Mouse (Mus musculus) embryonic facial prominence, embryonic 14.5 days (tissue): ENCODE data around the gene Whrn. TPM values are rescaled to one million over a fixed set of nuclear protein-coding genes. Genes with fewer than 3 reads are reported as not detected.

ENCODE experiments used
- ATAC-seq: fragments of 200-750 bp; cut with Nextera tagmentation; 2 replicates; pipeline ENCODE4 v1.8.0; 2017; ENCODE audit warnings: low read depth, moderate number of reproducible peaks, moderate TSS enrichment
- DNase-seq: peaks from one replicate; pipeline ENCODE4 v3.0.0-alpha.2; 2015; ENCODE audit warnings: low spot score
- H3K27ac ChIP-seq: fragments of 300-500 bp; sonication (generic); replicated peaks from 2 replicates; pipeline ENCODE4 v1.5.1; 2014; ENCODE audit warnings: low read depth, mild to moderate bottlenecking, low read length, moderate library complexity
- H3K27me3 ChIP-seq: fragments of 300-500 bp; sonication (generic); replicated peaks from 2 replicates; pipeline ENCODE4 v1.6.1; 2014; ENCODE audit warnings: low read length; ENCODE audit not compliant: control insufficient read depth, insufficient read depth
- H3K36me3 ChIP-seq: fragments of 300-500 bp; sonication (generic); 2 replicates; pipeline ENCODE4 v1.6.1; 2014; ENCODE audit warnings: low read length, mixed read lengths; ENCODE audit not compliant: control insufficient read depth, insufficient read depth
- H3K4me1 ChIP-seq: fragments of 300-500 bp; sonication (generic); 2 replicates; pipeline ENCODE4 v1.6.1; 2014; ENCODE audit warnings: antibody characterized with exemption, low read length; ENCODE audit not compliant: control insufficient read depth, insufficient read depth
- H3K4me2 ChIP-seq: fragments of 300-500 bp; sonication (generic); 2 replicates; pipeline ENCODE4 v1.6.1; 2014; ENCODE audit warnings: low read depth, mild to moderate bottlenecking, low read length, moderate library complexity, mixed read lengths
- H3K4me3 ChIP-seq: fragments of 300-500 bp; sonication (generic); 2 replicates; pipeline ENCODE4 v1.5.1; 2014; ENCODE audit warnings: low read depth, mild to moderate bottlenecking, low read length
- H3K9ac ChIP-seq: fragments of 300-500 bp; sonication (generic); 2 replicates; pipeline ENCODE4 v1.6.1; 2014; ENCODE audit warnings: low read depth, mild to moderate bottlenecking, low read length, moderate library complexity, mixed read lengths
- H3K9me3 ChIP-seq: fragments of 300-500 bp; sonication (generic); 2 replicates; pipeline ENCODE4 v1.6.1; 2016; ENCODE audit warnings: low read length; ENCODE audit not compliant: control insufficient read depth
- WGBS: fragments of 180-500 bp; shearing (Covaris S2); extraction: QIAGEN DNeasy Blood & Tissue Kit; methylation state at CpG from one replicate; pipeline ENCODE4 v1.1.7; 2014; 5-methylcytosine and 5-hydroxymethylcytosine counted together
- polyA plus RNA-seq: library from polyadenylated mRNA; unstranded; fragments of >200 nt; fragmentation: Nextera tagmentation; extraction: Ambion mirVana; gene quantifications from 2 replicates; pipeline ENCODE4 v1.2.1, GENCODE M21; 2014

The Whrn gene
- polyA plus RNA-seq, 1 experiment from 2014 or later: 4.4 TPM

- H3K4me1 ChIP-seq: no peaks in the 10 kb centered on the region
- no peak for ATAC-seq
- no peak for DNase-seq
- WGBS: 59% methylated on average over 5 of the region's 5 CpGs
- no peak overlapping the region for H3K4me3 ChIP-seq
- H3K4me2 ChIP-seq: no peak overlapping the region
- H3K9me3 ChIP-seq: no peaks in the 10 kb centered on the region
- no peak overlapping the region for H3K27ac ChIP-seq
- no peak overlapping the region for H3K9ac ChIP-seq
- no peaks in the 10 kb centered on the region for H3K36me3 ChIP-seq
- no peaks in the 10 kb centered on the region for H3K27me3 ChIP-seq
Observed at GRCm38 (mm10) chr4:63431098-63431497, 64.7 kb downstream of the Whrn start.

GRCm38 (mm10) chr4:63430357-63430756 is 65.4 kb downstream of the Whrn start:
- Histone ChIP-seq H3K27ac (no peak overlapping the region), H3K4me2 (no peak overlapping the region), H3K9me3 (no peaks in the 10 kb centered on the region), H3K36me3 (no peaks in the 10 kb centered on the region), H3K27me3 (no peaks in the 10 kb centered on the region), H3K9ac (no peak overlapping the region), H3K4me3 (no peak overlapping the region), H3K4me1 (no peaks in the 10 kb centered on the region)
- ATAC-seq: no peak
- 46% methylated on average over 3 of the region's 3 CpGs for WGBS
- DNase-seq: no peak

DNA sequence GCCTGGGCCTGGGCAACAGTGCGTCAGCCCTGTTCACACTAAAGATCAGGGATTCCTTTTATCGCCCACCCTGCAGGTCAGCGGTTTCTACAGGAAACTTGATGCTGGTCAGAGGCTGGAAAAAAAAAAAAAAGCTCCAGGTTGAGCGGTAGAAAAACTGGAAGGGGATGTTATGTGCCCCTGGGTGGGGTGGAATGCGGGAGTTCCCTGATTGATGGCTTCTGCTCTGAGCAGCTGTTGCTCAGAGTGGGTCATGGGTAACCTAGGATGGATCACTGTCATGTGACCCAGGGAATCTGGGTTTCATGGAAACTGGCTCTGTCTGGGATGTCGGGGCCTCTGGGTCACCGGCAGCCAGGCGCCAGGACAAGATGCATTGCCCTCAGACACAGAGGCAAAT is 69.5 kb downstream of the Whrn start:
- Histone ChIP-seq H3K4me1 (no peaks in the 10 kb centered on the region), H3K36me3 (no peaks in the 10 kb centered on the region), H3K9ac (no peak overlapping the region), H3K4me3 (no peak overlapping the region), H3K27ac (no peak overlapping the region), H3K4me2 (no peak overlapping the region), H3K27me3 (no peaks in the 10 kb centered on the region), H3K9me3 (no peaks in the 10 kb centered on the region)
- 53% methylated on average over 8 of the region's 8 CpGs for WGBS
- DNase-seq (no peak), ATAC-seq (no peak)

- DNase-seq (no peak), ATAC-seq (no peak)
- Histone ChIP-seq H3K4me3 (no peak overlapping the region), H3K27ac (no peak overlapping the region), H3K4me1 (no peaks in the 10 kb centered on the region), H3K4me2 (no peak overlapping the region), H3K9me3 (no peaks in the 10 kb centered on the region), H3K27me3 (no peaks in the 10 kb centered on the region), H3K9ac (no peak overlapping the region), H3K36me3 (no peaks in the 10 kb centered on the region)
- WGBS: 21% methylated on average over 5 of the region's 5 CpGs
Observed at GRCm38 (mm10) chr4:63423811-63424210, 72.0 kb downstream of the Whrn start.

DNA sequence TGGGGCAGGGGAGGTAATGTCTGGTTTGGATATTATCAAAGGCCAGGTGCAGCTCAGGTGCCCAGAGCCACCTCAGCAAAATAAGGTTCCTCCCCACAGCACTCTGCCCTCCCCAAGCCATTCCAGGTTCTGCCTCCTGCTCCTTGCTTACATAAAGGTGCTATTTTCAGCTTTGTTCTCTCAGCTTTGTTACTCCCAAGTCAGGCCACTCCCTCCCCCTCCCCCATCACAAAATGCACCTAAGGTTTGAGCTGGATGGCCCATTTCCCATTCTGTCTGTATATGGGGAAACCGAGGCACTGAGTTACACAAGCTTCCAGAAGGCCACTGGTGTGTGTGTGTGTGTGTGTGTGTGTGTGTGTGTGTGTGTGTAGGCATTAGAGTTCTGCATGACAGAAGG is 72.6 kb downstream of the Whrn start:
- H3K9me3 ChIP-seq: no peaks in the 10 kb centered on the region
- DNase-seq (no peak), ATAC-seq (no peak)
- H3K27me3 ChIP-seq: no peaks in the 10 kb centered on the region
- WGBS: 75% methylated on average over 1 of the region's 1 CpGs
- no peak overlapping the region for H3K4me3 ChIP-seq
- H3K4me2 ChIP-seq: no peak overlapping the region
- no peak overlapping the region for H3K9ac ChIP-seq
- H3K27ac ChIP-seq: no peak overlapping the region
- H3K36me3 ChIP-seq: no peaks in the 10 kb centered on the region
- no peaks in the 10 kb centered on the region for H3K4me1 ChIP-seq

- Histone ChIP-seq H3K9me3 (no peaks in the 10 kb centered on the region), H3K9ac (no peak overlapping the region), H3K4me1 (peaks cover 2% of the 10 kb centered on the region; the same call in 1 of the 2 replicates), H3K4me2 (no peak overlapping the region), H3K36me3 (no peaks in the 10 kb centered on the region), H3K4me3 (no peak overlapping the region), H3K27me3 (no peaks in the 10 kb centered on the region), H3K27ac (no peak overlapping the region)
- ATAC-seq (no peak), DNase-seq (no peak)
- WGBS: 56% methylated on average over 14 of the region's 14 CpGs
Observed at GRCm38 (mm10) chr4:63420143-63420920, 75.5 kb downstream of the Whrn start.

DNA sequence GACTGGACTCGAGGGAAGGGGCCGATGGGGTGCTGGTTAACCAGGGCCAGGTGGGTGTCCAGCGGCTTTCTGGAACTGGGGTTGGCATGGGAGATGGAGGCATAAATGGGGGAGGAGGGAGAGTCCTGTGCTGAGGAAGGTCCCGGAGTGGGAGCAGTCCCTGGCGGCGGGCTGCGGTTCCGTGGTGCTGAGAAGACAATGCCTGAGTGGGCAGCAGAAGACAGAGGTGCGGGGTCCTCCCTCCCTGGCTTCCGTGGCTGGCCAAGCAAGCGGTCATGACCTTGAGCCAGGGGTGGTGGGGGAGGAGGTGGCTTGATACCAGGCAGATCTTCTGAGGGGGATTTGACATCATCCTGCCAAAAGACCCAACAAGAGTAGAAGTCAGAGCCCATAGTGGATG is 77.5 kb downstream of the Whrn start:
- 81% methylated on average over 11 of the region's 11 CpGs for WGBS
- Histone ChIP-seq H3K4me2 (no peak overlapping the region), H3K27me3 (no peaks in the 10 kb centered on the region), H3K4me3 (no peak overlapping the region), H3K4me1 (peaks cover 2% of the 10 kb centered on the region; the same call in 1 of the 2 replicates), H3K27ac (no peak overlapping the region), H3K9ac (no peak overlapping the region), H3K36me3 (no peaks in the 10 kb centered on the region), H3K9me3 (no peaks in the 10 kb centered on the region)
- DNase-seq (no peak), ATAC-seq (no peak)

GRCm38 (mm10) chr4:63417318-63417957 is 78.4 kb downstream of the Whrn start:
- Histone ChIP-seq H3K4me1 (peaks cover 2% of the 10 kb centered on the region; the same call in 1 of the 2 replicates), H3K4me2 (no peak overlapping the region), H3K9me3 (no peaks in the 10 kb centered on the region), H3K4me3 (no peak overlapping the region), H3K27me3 (no peaks in the 10 kb centered on the region), H3K9ac (peak overlapping the region; percentile 10; the same call in 1 of the 2 replicates), H3K36me3 (no peaks in the 10 kb centered on the region), H3K27ac (no peak overlapping the region)
- ATAC-seq (peak; percentile 77), DNase-seq (peak; percentile 90)
- WGBS: 18% methylated on average over 9 of the region's 9 CpGs
